Mouse (Mus musculus): Measurements from ENCODE around the gene Eif2ak3.

Eif2ak3 gene

DNA sequence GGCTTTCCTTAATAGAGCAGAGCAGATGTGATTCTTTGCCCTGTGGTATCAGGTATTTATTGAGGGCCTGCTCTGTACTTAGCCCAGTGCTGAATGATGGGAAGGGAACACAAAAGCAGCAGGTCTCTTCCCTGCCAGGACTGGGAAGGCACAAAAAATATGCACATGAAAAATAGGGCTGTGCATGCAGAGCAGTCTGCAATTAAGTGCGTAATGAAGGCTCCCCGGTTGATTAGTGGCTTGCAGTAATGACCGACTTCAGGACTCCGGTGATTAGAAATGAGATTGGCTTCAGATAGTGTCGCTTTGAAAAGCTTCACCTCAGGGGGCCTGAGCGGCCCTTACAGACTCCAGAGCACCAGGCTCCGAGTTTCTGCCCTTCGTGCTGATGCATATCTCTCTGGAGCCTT is 55.3 kb downstream of the Eif2ak3 start:
- DNase-seq (ENCODE audit: low read depth, low spot score), result no peak

DNA sequence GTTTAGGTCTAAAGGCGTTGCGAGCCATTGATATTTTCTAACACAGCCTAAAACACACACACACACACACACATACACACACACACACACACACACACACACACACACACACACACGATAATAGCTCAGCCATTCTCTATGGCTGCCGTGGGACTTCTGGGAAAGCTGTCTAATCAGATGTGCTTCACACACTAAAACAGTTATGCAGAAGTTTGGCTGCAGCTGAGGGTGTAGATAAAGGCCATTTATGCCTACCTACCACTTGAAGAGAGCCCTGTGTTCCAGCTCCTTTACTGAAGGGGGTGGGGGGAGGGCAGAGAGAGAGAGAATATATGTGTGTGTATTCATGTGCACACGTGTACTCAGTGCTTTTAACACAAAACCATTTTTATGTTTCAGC is 59.4 kb downstream of the Eif2ak3 start:
- DNase-seq (ENCODE audit: low read depth, low spot score), result no peak

DNA sequence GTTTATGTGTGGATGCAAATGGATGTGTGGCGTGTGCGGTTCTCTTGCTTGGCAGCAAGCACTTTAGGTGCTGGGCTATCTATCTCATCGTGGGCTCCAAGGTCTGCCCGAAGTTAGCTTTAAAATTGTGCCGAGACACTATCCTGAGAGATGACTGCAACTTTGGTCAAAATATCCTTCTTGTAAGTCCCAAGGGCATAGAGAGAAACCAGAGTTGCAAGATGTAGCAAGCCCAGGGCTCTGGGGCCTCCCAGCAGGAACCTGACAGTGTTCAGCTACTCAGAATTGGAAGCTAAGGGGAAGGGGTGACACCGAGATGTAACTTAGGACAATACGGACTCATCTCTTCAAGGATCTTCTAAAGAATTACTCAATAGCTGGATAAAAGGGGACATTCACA is 65.3 kb downstream of the Eif2ak3 start:
- DNase-seq (ENCODE audit: low read depth, low spot score), result no peak

DNA sequence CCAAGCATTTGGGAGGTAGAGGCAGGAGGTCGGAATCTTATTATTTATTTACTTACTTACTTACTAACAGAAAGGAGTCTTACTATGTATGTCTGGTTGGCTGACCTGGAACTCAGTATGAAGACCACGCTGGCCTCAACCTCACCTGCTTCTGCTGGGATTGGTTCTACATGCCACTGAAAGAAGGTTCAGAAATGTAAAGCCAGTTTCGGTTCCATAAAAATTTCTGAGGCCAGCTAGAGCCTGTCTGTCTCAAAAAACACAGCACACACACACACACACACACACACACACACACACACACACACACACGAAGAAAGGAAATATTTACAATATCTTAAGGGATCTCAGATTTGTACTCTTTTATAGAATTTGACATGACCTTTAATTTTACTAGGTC is 66.0 kb downstream of the Eif2ak3 start:
- no peak for DNase-seq (ENCODE audit: low read depth, low spot score)

DNA sequence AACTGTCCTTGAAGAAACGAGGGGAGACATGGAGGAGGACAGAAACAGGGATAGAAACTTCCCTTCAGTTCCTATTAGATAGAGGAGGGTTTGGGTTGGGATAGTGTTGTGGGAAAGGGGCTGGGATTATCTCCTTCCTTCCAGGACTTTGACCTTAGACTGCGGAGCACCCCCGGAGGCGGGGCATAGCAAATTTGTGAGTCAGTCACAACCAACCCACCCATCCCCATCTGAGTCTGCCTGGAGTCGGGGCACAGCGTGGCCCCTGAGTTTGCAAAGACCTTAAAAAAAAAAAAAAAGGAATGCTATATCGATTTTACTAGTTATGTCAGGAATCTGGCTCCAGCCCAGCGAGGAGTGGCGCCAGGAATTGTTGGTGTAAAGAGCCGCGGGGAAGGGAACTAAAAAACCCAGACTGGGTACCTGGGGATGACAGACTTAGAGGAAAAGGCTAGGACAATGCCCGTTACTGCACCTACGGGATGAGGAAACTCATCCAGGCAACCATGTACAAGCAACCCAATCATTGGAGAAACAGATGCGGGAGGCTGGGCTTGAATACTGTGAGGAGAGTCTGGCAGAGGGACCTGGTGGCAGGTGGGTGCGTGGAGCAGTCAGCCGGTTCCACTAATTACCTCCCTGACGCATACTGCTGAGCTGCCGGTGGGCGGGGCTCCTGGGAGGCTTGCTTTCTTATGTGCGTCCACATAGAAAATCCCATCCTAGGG is 67.5 kb downstream of the Eif2ak3 start:
- DNase-seq (ENCODE audit: low read depth, low spot score), result no peak

DNA sequence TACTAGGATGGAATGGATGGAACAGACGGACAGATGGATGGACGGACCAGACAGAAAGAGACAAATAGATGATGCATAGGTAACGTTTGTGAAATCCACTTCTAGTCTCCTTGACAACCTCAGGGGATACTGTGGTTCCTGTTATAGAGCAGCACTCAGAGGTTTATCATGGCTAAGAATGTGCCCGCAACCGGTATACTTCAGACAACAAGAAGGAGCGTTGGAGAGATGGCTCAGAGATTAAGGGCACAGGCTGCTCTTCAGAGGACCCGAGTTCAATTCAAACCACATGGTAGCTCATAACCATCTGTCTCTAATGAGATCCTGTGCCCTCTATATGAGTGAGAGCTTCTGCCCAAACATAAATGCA is 68.1 kb downstream of the Eif2ak3 start:
- no peak for DNase-seq (ENCODE audit: low read depth, low spot score)

DNA sequence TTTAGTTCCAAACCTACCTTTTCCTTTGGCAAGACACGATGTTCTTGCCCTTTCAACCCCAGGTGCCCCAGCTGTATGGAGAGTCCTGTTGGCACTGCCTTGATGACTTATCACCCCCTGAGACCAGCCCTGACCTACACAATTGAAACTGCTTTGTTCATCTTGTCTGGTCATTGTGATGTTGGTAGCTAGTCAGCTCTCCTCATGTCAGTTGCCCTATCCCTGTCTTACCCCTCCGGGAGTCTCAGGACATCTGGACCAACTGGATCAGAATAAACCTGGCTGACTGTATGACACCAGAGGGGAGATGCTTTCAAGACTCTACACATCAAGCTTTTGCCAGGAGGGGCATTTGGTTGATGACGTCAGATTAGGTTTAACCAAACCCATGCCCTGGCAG is 74.5 kb downstream of the Eif2ak3 start, which contains the start of gene Tex37:
TSS of gene Tex37 (minus strand) at position 101 of the 400 bp plus-strand sequence.
- DNase-seq (ENCODE audit: low read depth, low spot score), result no peak

DNA sequence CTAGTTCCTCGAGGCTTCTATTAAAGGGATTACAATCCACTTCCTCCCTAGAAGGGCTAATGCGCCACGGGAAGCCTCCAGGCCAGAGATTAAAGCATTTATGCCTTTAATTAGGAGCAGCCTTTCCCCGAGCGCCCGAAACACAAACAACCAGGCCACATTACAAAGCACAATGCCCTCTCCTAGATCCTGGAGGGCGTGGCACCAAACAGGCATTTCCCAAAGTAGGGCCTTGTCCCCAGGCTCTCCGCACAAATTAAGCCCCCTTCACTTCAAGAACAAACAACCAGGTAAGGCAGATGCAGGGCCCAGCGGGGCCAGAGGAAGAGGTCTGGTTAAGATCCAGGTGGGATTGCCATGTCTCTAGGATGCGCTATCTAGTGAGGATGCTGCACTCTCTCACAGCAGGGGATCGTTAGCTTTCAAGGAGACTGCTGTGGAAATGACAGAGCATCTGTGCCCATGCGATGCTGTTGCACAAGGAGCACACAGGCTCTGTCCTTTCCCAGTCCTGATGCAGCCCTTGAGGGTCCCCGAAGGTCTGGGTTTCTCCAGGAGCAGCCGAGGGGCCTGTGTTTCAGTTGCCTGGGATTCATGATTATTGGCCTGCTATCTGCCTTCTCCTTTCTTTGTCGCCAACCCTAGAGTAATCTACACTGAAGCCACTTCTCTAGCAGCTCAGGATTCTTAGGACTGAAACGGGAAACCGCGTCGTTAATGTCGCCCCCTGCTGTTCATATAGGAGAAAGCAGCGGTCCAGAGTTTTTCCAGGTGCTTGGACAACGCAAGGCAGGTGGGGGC is 77.2 kb downstream of the Eif2ak3 start:
- DNase-seq (ENCODE audit: low read depth, low spot score), result peak; percentile 52

DNA sequence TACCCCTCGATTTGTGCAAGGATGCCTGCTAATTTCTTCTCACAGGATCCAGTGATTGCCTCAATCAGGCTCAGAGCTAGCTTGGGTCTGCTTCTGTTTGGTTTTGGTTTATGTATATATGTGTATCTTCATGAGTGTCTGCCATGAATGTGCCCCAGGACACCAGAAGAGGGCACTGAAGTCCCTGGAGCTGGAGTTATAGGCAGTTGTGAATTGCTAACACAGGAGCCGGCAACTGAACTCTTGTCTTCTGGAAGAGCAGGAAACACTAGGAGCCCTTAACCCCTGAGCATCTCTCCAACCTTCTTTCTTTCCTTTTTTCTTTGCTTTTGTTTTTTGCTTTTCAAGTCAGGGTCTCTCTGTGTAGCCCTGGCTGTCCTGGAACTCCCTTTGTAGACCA is 87.5 kb downstream of the Eif2ak3 start:
- DNase-seq (ENCODE audit: low read depth, low spot score), result no peak

DNA sequence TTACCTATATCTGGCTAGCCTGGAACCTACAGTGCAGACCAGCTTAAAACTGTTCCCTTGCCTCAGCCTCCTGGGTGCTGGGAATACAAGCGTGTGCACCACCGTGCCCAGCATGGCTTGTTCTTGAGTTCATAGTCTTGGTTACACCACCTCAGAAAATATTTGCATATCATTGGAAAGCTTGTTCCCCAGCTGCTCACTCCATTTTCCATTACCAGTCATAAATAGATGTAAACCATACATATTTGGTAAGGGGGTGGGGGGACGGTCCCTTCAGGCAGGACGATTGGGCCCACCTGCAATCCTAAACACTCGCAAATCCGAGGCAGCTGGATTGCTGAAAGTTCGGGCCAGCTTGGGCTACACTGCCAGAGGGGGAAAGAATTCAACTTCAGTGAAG is 109.0 kb downstream of the Eif2ak3 start:
- DNase-seq (ENCODE audit: low read depth, low spot score), result no peak

DNA sequence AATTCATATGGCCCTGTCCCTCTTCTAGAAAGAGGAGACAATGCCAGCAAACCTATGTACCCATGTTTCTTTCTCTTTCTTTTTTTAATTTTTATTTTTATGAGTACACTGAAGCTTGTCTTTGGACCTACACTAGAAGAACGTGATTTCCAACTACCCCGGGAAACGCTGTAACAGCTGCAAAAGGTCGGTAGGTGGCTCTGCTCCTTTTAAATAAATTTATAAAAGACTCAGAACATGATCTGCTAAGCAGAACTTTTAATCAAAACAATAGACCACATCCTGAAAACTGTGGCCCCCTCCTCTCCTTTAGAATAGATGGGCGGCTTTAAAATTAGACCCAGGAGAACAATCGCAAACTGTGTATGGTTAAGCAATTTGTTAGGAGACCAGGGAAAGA is 109.7 kb downstream of the Eif2ak3 start:
- peak; percentile 21 for DNase-seq (ENCODE audit: low read depth, low spot score)

Data from CD4-positive, CD25-positive, alpha-beta regulatory T cell, adult 2 months (primary cell).